Mouse (Mus musculus) E14TG2a.4 (cell line): Measurements from ENCODE around the gene Gm14409.
"Not testable (repeated sequence)": the region's sequence is repeated elsewhere in the genome, so short reads cannot be mapped to it uniquely, and the experiment has no call there.

Source experiments
- CTCF ChIP-seq: conservative IDR thresholded peaks from 2 replicates; pipeline ENCODE4 v1.5.1; 2014; ENCODE audit warnings: low read length
- NANOG ChIP-seq: IDR thresholded peaks from 2 replicates; pipeline ENCODE4 v1.6.1; 2014; ENCODE audit warnings: borderline replicate concordance, low read length, mixed read lengths

- peak; percentile 22 for TF ChIP-seq CTCF
- not testable (repeated sequence) for TF ChIP-seq NANOG
Measured at GRCm38 (mm10) chr2:177283701-177284100, 16.9 kb upstream of the Gm14409 start.
